Mouse (Mus musculus): ENCODE measurements around the gene Fosb.

- TF ChIP-seq EP300 (IDR thresholded peaks at IDR 0.05) (no peak), CTCF (IDR thresholded peaks at IDR 0.05) (peak; percentile 45)
Measured at GRCm38 (mm10) chr7:19319906-19320305, 10.1 kb upstream of the Fosb start.
